Mouse (Mus musculus): Measurements from ENCODE around the gene Ctbs.

DNA sequence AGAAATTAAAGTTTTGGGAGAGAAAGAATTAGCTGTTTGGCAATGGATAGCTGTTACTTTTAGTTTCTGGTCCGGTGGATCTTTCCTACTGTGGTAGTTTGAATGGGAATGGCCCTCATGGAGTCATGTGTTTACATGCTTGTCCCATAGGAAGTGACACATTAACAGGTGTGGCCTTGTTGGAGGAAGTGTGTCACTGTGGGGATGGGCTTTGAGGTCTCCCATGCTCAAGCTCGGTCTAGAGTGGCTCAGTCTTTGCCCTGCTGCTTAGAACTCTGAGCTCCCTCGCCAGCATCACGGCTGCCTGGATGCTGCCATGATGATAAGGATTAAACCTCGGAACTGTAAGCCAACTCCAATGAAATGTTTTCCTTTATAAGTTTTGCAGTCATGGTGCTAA, 1.8 kb downstream of the Ctbs start:
- TF ChIP-seq POLR2A (IDR thresholded peaks at IDR 0.05; ENCODE audit: extremely low read depth, insufficient read depth, low read length) (no peak), CTCF (IDR thresholded peaks at IDR 0.05; ENCODE audit: extremely low read depth, insufficient read depth, low read length) (no peak)

Measured in cortical plate, adult 2 months (tissue).